Mouse (Mus musculus): Measurements from ENCODE around the gene Pax5. TPM values are rescaled to one million over a fixed set of nuclear protein-coding genes. Genes with fewer than 3 reads are reported as not detected.

The Pax5 gene
- total and polyA plus RNA-seq, 3 experiments: 0.68 to 1.5 (median 1.1) TPM

- no peak overlapping the region for H3K4me3 ChIP-seq
- intact Hi-C loops (cut with DNase I): no loop called here
- no peaks in the 10 kb centered on the region for H3K79me2 ChIP-seq (replicated peaks; ENCODE audit: control insufficient read depth, insufficient read depth, low read length)
- no peaks in the 10 kb centered on the region for H3K36me3 ChIP-seq (ENCODE audit: control insufficient read depth, insufficient read depth, low read length)
- no peak overlapping the region for H3K27ac ChIP-seq
- 55% methylated on average over 10 of the region's 10 CpGs for WGBS
- no peaks in the 10 kb centered on the region for H3K27me3 ChIP-seq (ENCODE audit: control insufficient read depth, insufficient read depth, low read length)
- H3K9ac ChIP-seq (ENCODE audit: low read depth, low read length): no peak overlapping the region
- TF ChIP-seq CTCF (IDR thresholded peaks at IDR 0.05) (no peak), POLR2A (IDR thresholded peaks at IDR 0.05; ENCODE audit: insufficient read depth, low read depth, low read length) (no peak), EP300 (IDR thresholded peaks at IDR 0.05; ENCODE audit: insufficient read depth, low read depth, low read length) (no peak)
- no peaks in the 10 kb centered on the region for H3K4me1 ChIP-seq (ENCODE audit: control insufficient read depth, insufficient read depth, low read length)
- DNase-seq: peak in 1 of 2 experiments; percentile 31
Measured at GRCm38 (mm10) chr4:44672216-44672937, 37.9 kb downstream of the Pax5 start.

GRCm38 (mm10) chr4:44671486-44671885 is 38.8 kb downstream of the Pax5 start:
- Histone ChIP-seq H3K36me3 (ENCODE audit: control insufficient read depth, insufficient read depth, low read length) (no peaks in the 10 kb centered on the region), H3K27me3 (ENCODE audit: control insufficient read depth, insufficient read depth, low read length) (no peaks in the 10 kb centered on the region), H3K9ac (ENCODE audit: low read depth, low read length) (no peak overlapping the region), H3K4me1 (ENCODE audit: control insufficient read depth, insufficient read depth, low read length) (no peaks in the 10 kb centered on the region), H3K4me3 (no peak overlapping the region), H3K79me2 (replicated peaks; ENCODE audit: control insufficient read depth, insufficient read depth, low read length) (no peaks in the 10 kb centered on the region), H3K27ac (no peak overlapping the region)
- no peak for DNase-seq
- TF ChIP-seq POLR2A (IDR thresholded peaks at IDR 0.05; ENCODE audit: insufficient read depth, low read depth, low read length): no peak
- no peak for TF ChIP-seq CTCF (IDR thresholded peaks at IDR 0.05)
- no peak for TF ChIP-seq EP300 (IDR thresholded peaks at IDR 0.05; ENCODE audit: insufficient read depth, low read depth, low read length)
- WGBS: 87% methylated on average over 3 of the region's 3 CpGs
- intact Hi-C loops (cut with DNase I): no loop called here

GRCm38 (mm10) chr4:44671035-44671434 is 39.3 kb downstream of the Pax5 start:
- H3K4me1 ChIP-seq (ENCODE audit: control insufficient read depth, insufficient read depth, low read length): no peaks in the 10 kb centered on the region
- TF ChIP-seq CTCF (IDR thresholded peaks at IDR 0.05) (no peak), EP300 (IDR thresholded peaks at IDR 0.05; ENCODE audit: insufficient read depth, low read depth, low read length) (no peak), POLR2A (IDR thresholded peaks at IDR 0.05; ENCODE audit: insufficient read depth, low read depth, low read length) (no peak)
- no peak overlapping the region for H3K27ac ChIP-seq
- intact Hi-C loops (cut with DNase I): no loop called here
- no peak overlapping the region for H3K4me3 ChIP-seq
- peak in 1 of 2 experiments; percentile 27 for DNase-seq
- H3K79me2 ChIP-seq (replicated peaks; ENCODE audit: control insufficient read depth, insufficient read depth, low read length): no peaks in the 10 kb centered on the region
- no peaks in the 10 kb centered on the region for H3K27me3 ChIP-seq (ENCODE audit: control insufficient read depth, insufficient read depth, low read length)
- no peaks in the 10 kb centered on the region for H3K36me3 ChIP-seq (ENCODE audit: control insufficient read depth, insufficient read depth, low read length)
- H3K9ac ChIP-seq (ENCODE audit: low read depth, low read length): no peak overlapping the region
- 67% methylated on average over 2 of the region's 2 CpGs for WGBS

- no peaks in the 10 kb centered on the region for H3K79me2 ChIP-seq (replicated peaks; ENCODE audit: control insufficient read depth, insufficient read depth, low read length)
- no peaks in the 10 kb centered on the region; the same call in 1 of the 2 replicates for H3K27me3 ChIP-seq (ENCODE audit: control insufficient read depth, insufficient read depth, low read length)
- no peak overlapping the region for H3K27ac ChIP-seq
- TF ChIP-seq EP300 (IDR thresholded peaks at IDR 0.05; ENCODE audit: insufficient read depth, low read depth, low read length) (no peak), CTCF (IDR thresholded peaks at IDR 0.05) (no peak), POLR2A (IDR thresholded peaks at IDR 0.05; ENCODE audit: insufficient read depth, low read depth, low read length) (no peak)
- WGBS: 75% methylated on average over 4 of the region's 4 CpGs
- H3K4me3 ChIP-seq: no peak overlapping the region
- H3K4me1 ChIP-seq (ENCODE audit: control insufficient read depth, insufficient read depth, low read length): no peaks in the 10 kb centered on the region
- intact Hi-C loops (cut with DNase I): no loop called here
- H3K36me3 ChIP-seq (ENCODE audit: control insufficient read depth, insufficient read depth, low read length): no peaks in the 10 kb centered on the region
- H3K9ac ChIP-seq (ENCODE audit: low read depth, low read length): no peak overlapping the region
- no peak for DNase-seq
Measured at GRCm38 (mm10) chr4:44670380-44670779, 39.9 kb downstream of the Pax5 start.

GRCm38 (mm10) chr4:44669485-44670181 is 40.7 kb downstream of the Pax5 start:
- 80% methylated on average over 7 of the region's 7 CpGs for WGBS
- H3K79me2 ChIP-seq (replicated peaks; ENCODE audit: control insufficient read depth, insufficient read depth, low read length): no peaks in the 10 kb centered on the region
- H3K9ac ChIP-seq (ENCODE audit: low read depth, low read length): no peak overlapping the region
- no peaks in the 10 kb centered on the region for H3K36me3 ChIP-seq (ENCODE audit: control insufficient read depth, insufficient read depth, low read length)
- DNase-seq: no peak
- intact Hi-C loops (cut with DNase I): loop anchor here (1.0 kb wide), 1 partner anchor 92 kb away; no protein-coding TSS in a partner anchor
- no peak overlapping the region for H3K4me3 ChIP-seq
- no peaks in the 10 kb centered on the region for H3K4me1 ChIP-seq (ENCODE audit: control insufficient read depth, insufficient read depth, low read length)
- no peak overlapping the region for H3K27ac ChIP-seq
- no peak for TF ChIP-seq POLR2A (IDR thresholded peaks at IDR 0.05; ENCODE audit: insufficient read depth, low read depth, low read length)
- no peak for TF ChIP-seq EP300 (IDR thresholded peaks at IDR 0.05; ENCODE audit: insufficient read depth, low read depth, low read length)
- TF ChIP-seq CTCF (IDR thresholded peaks at IDR 0.05): peak; percentile 66
- no peaks in the 10 kb centered on the region; the same call in 1 of the 2 replicates for H3K27me3 ChIP-seq (ENCODE audit: control insufficient read depth, insufficient read depth, low read length)

GRCm38 (mm10) chr4:44668574-44668973 is 41.7 kb downstream of the Pax5 start:
- Histone ChIP-seq H3K9ac (ENCODE audit: low read depth, low read length) (no peak overlapping the region), H3K4me1 (ENCODE audit: control insufficient read depth, insufficient read depth, low read length) (no peaks in the 10 kb centered on the region), H3K4me3 (no peak overlapping the region), H3K79me2 (replicated peaks; ENCODE audit: control insufficient read depth, insufficient read depth, low read length) (no peaks in the 10 kb centered on the region), H3K27ac (no peak overlapping the region), H3K36me3 (ENCODE audit: control insufficient read depth, insufficient read depth, low read length) (no peaks in the 10 kb centered on the region), H3K27me3 (ENCODE audit: control insufficient read depth, insufficient read depth, low read length) (peaks cover 3% of the 10 kb centered on the region)
- intact Hi-C loops (cut with DNase I): no loop called here
- TF ChIP-seq EP300 (IDR thresholded peaks at IDR 0.05; ENCODE audit: insufficient read depth, low read depth, low read length): no peak
- TF ChIP-seq POLR2A (IDR thresholded peaks at IDR 0.05; ENCODE audit: insufficient read depth, low read depth, low read length): no peak
- no peak for TF ChIP-seq CTCF (IDR thresholded peaks at IDR 0.05)
- 73% methylated on average over 6 of the region's 6 CpGs for WGBS
- DNase-seq: no peak

Measured in heart, adult 2 months (tissue).